Mouse (Mus musculus) midbrain, embryonic 13.5 days (tissue): ENCODE data around the gene Phospho2. TPM values are rescaled to one million over a fixed set of nuclear protein-coding genes. Genes with fewer than 3 reads are reported as not detected.
"Not testable (repeated sequence)": the region's sequence is repeated elsewhere in the genome, so short reads cannot be mapped to it uniquely, and the experiment has no call there.

ENCODE experiments used
- ATAC-seq: fragments of 200-750 bp; cut with Nextera tagmentation; 2 replicates; pipeline ENCODE4 v1.8.0; 2017; ENCODE audit warnings: mild to moderate bottlenecking, moderate TSS enrichment, moderate library complexity
- H3K27ac ChIP-seq: fragments of 300-500 bp; sonication (generic); 2 replicates; pipeline ENCODE4 v1.5.1; 2015; ENCODE audit warnings: inconsistent platforms, mild to moderate bottlenecking, moderate library complexity
- H3K27me3 ChIP-seq: fragments of 300-500 bp; sonication (generic); 2 replicates; pipeline ENCODE4 v1.6.1; 2015; ENCODE audit warnings: mild to moderate bottlenecking, inconsistent platforms
- H3K36me3 ChIP-seq: fragments of 300-500 bp; sonication (generic); 2 replicates; pipeline ENCODE4 v1.6.1; 2015; ENCODE audit warnings: mild to moderate bottlenecking, inconsistent platforms
- H3K4me1 ChIP-seq: fragments of 300-500 bp; sonication (generic); replicated peaks from 2 replicates; pipeline ENCODE4 v1.6.1; 2015; ENCODE audit warnings: inconsistent platforms
- H3K4me2 ChIP-seq: fragments of 300-500 bp; sonication (generic); replicated peaks from 2 replicates; pipeline ENCODE4 v1.6.1; 2015; ENCODE audit warnings: moderate library complexity, mild to moderate bottlenecking, inconsistent platforms
- H3K4me3 ChIP-seq: fragments of 300-500 bp; sonication (generic); replicated peaks from 2 replicates; pipeline ENCODE4 v1.5.1; 2015; ENCODE audit warnings: mild to moderate bottlenecking, inconsistent platforms
- H3K9ac ChIP-seq: fragments of 300-500 bp; sonication (generic); replicated peaks from 2 replicates; pipeline ENCODE4 v1.6.1; 2015; ENCODE audit warnings: mild to moderate bottlenecking, inconsistent platforms
- H3K9me3 ChIP-seq: fragments of 300-500 bp; sonication (generic); 2 replicates; pipeline ENCODE4 v1.6.1; 2016; ENCODE audit warnings: mild to moderate bottlenecking, inconsistent platforms
- WGBS: fragments of 180-500 bp; shearing (Covaris S2); methylation state at CpG from one replicate; pipeline ENCODE4 v1.1.7; 2015; 5-methylcytosine and 5-hydroxymethylcytosine counted together
- polyA plus RNA-seq: library from polyadenylated mRNA; unstranded; fragments of >200 nt; fragmentation: Nextera tagmentation; extraction: Ambion mirVana; gene quantifications from 2 replicates; pipeline ENCODE4 v1.2.1, GENCODE M21; 2015

Gene Phospho2
- polyA plus RNA-seq, 1 experiment from 2014 or later: 40.8 TPM

DNA sequence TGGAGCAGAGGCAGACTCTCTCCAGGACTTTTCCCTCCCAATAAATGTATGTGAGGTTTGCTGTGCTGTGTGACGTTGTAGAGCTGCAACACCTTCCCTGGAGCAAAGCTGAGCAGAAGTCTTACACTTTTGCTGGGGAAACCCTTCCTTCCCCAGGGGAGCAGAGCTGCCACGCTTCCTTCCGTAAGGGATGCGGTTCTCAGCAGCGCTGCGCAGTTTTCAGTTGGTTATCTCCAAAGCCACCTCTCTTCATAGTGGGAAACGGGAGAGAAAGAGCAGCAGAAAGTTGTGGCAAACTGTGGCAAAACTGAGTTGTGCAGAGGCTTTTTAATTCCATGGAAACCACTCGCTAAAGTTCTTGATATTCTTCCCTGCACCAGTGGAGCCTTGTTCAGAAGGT, 14.3 kb downstream of the Phospho2 start:
- H3K9me3 ChIP-seq: no peaks in the 10 kb centered on the region
- H3K9ac ChIP-seq: no peak overlapping the region
- no peaks in the 10 kb centered on the region for H3K4me1 ChIP-seq
- 71% methylated on average over 8 of the region's 8 CpGs for WGBS
- no peak for ATAC-seq
- H3K4me3 ChIP-seq: no peak overlapping the region
- H3K27ac ChIP-seq: no peak overlapping the region
- H3K27me3 ChIP-seq: no peaks in the 10 kb centered on the region
- H3K4me2 ChIP-seq: no peak overlapping the region
- no peaks in the 10 kb centered on the region for H3K36me3 ChIP-seq

DNA sequence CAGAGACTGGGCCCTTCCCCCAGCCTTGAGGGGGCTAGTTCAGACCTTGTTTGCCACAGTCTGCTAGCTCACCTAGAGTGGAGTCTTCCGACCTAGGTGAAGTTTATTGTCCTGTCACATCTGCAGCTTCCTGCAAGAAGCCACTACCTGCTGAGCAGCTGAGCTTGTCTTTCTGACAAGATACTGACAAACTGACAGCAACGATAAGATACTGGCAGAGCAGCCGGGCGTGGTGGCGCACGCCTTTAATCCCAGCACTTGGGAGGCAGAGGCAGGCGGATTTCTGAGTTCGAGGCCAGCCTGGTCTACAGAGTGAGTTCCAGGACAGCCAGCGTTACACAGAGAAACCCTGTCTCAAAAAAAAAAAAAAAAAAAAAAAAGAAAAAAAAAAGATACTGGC, 15.2 kb downstream of the Phospho2 start:
- H3K9me3 ChIP-seq, H3K36me3 ChIP-seq, H3K4me1 ChIP-seq, H3K4me3 ChIP-seq, H3K27ac ChIP-seq, H3K27me3 ChIP-seq, H3K4me2 ChIP-seq, H3K9ac ChIP-seq, ATAC-seq: not testable (repeated sequence)
- 84% methylated on average over 9 of the region's 9 CpGs for WGBS

DNA sequence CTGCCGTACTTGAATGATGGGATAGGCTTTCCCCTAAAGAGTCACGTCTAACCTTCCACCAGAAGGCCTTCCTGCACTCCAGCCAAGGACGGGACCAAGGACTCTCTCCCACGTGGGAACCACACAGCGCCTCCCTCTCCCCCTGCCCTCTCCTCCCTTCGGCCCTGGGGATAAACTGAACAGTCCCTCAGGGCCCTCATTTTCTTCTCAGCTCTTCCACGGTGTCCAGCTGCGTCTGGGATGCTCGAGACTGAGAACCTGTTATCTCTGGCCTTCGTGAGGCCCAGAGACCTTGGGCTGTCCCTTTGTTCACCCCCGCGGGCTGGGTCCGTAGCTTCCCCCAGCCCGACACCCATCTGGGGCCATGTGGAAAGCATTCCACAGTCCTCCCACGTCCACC, 20.7 kb downstream of the Phospho2 start:
- no peaks in the 10 kb centered on the region for H3K9me3 ChIP-seq
- no peak for ATAC-seq

DNA sequence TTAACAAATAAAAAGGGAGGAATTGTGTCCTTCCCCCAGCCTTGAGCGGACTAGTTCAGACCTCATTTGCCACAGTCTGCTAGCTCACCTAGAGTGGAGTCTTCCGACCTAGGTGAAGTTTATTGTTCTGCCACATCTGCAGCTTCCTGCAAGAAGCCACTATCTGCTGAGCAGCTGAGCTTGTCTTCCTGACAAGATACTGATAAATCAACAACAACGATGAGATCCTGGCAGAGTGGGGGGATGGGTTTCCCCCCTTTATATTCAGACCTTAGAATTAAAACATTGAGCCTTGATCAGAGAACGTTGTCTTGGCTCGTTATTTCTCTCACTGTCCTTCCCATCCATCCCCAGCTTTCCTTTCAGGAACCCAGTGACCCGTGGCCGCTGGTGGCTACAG, 21.9 kb downstream of the Phospho2 start:
- H3K4me1 ChIP-seq, H3K27me3 ChIP-seq, H3K4me2 ChIP-seq, H3K4me3 ChIP-seq, H3K9ac ChIP-seq, ATAC-seq, H3K36me3 ChIP-seq, H3K27ac ChIP-seq, H3K9me3 ChIP-seq: not testable (repeated sequence)
- WGBS: 60% methylated on average over 7 of the region's 7 CpGs

More for the DNA sequence above, 20.7 kb downstream of the Phospho2 start:
- H3K4me3 ChIP-seq: no peak overlapping the region
- H3K4me1 ChIP-seq: no peaks in the 10 kb centered on the region
- no peak overlapping the region for H3K9ac ChIP-seq
- no peaks in the 10 kb centered on the region for H3K27me3 ChIP-seq
- H3K4me2 ChIP-seq: no peak overlapping the region
- H3K36me3 ChIP-seq: no peaks in the 10 kb centered on the region
- no peak overlapping the region for H3K27ac ChIP-seq
- 56% methylated on average over 15 of the region's 15 CpGs for WGBS

DNA sequence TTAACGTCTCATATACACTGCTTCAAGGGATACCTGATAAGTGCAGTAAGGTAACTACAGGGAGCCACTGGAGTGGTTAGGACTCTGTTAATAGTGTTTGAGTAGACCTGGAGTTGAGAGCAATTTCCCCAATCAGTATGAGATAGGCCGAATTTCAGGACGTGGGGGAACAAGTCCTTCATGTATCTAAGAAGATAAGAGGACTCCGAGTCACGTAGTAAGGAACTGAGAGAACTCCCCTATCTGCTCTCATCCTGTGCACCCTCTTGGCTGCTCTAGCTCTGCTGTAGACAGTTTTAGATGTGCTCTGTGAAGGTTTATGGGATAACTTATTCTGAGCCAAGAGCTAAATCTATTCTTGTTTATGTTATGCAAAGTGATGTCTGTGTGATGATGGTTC, 27.2 kb downstream of the Phospho2 start:
- no peak overlapping the region for H3K4me3 ChIP-seq
- H3K9ac ChIP-seq: no peak overlapping the region
- H3K27ac ChIP-seq: no peak overlapping the region
- peaks cover 2% of the 10 kb centered on the region for H3K4me1 ChIP-seq
- ATAC-seq: no peak
- no peaks in the 10 kb centered on the region for H3K27me3 ChIP-seq
- no peaks in the 10 kb centered on the region for H3K36me3 ChIP-seq
- no peaks in the 10 kb centered on the region for H3K9me3 ChIP-seq
- WGBS: 95% methylated on average over 5 of the region's 5 CpGs
- no peak overlapping the region for H3K4me2 ChIP-seq

DNA sequence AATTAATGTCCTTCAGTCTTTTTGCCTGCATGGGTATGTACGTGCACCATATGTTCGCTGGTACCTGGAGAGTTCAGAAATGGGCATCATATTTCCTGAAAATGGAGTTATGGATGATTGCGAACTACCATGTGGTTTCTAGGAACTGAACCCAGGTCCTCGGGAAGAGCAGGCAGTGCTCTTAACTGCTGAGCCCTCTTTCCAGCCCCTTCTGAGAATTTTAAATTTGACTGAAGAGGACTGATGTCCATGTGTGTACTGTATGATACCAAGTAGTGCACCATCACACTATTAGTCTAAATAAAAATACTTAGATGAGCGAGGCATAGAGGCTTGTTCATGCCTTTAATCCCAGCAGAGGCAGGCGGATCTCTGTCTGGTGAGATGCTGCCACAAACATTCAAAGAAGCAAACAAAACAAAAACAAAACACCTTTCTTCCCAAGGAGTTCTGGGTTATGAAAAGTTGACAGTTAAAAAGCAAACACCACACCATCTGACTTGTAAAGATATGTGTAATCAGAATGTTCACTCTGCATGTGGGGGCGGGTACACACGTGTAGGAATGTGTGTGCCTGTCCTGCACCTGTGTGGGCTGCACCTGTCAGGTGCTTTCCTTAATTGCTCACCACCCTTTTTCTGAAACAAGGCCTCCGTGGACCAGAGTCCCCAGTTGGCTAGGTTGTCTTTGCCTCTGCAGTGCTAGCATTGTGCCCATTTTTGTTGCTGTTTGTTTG, 29.1 kb downstream of the Phospho2 start:
- H3K9ac ChIP-seq: no peak overlapping the region
- H3K27ac ChIP-seq: no peak overlapping the region
- no peak for ATAC-seq
- 84% methylated on average over 9 of the region's 9 CpGs for WGBS
- peaks cover 10% of the 10 kb centered on the region for H3K4me1 ChIP-seq
- no peaks in the 10 kb centered on the region for H3K27me3 ChIP-seq
- no peaks in the 10 kb centered on the region for H3K36me3 ChIP-seq
- H3K4me3 ChIP-seq: no peak overlapping the region
- H3K4me2 ChIP-seq: no peak overlapping the region
- no peaks in the 10 kb centered on the region for H3K9me3 ChIP-seq

DNA sequence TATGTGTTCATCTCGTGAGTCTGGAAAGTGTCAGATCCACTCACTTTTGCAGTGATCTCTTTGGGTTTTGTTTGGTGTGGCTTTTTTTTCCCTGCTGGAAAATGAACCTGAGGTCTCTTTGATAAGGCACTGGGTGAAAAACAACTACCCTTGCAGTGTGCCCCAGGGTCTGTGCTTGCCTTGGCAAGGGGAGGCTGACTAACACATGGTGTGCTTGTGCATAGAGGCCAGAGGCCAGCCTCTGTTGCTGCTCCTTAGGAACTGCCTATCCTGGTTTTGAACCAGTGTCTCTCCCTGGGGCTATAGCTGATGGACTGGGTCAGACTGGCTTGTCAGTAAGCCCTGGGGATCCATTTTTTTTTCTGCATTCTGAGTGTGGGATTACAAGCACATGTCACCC, 30.8 kb downstream of the Phospho2 start:
- H3K9me3 ChIP-seq: no peaks in the 10 kb centered on the region
- ATAC-seq: no peak
- H3K27me3 ChIP-seq: no peaks in the 10 kb centered on the region
- no peak overlapping the region for H3K27ac ChIP-seq
- peaks cover 27% of the 10 kb centered on the region for H3K4me1 ChIP-seq
- no peak overlapping the region for H3K9ac ChIP-seq
- WGBS: 83% methylated on average over 1 of the region's 1 CpGs
- no peaks in the 10 kb centered on the region; the same call in 1 of the 2 replicates for H3K36me3 ChIP-seq
- H3K4me2 ChIP-seq: no peak overlapping the region
- no peak overlapping the region for H3K4me3 ChIP-seq

DNA sequence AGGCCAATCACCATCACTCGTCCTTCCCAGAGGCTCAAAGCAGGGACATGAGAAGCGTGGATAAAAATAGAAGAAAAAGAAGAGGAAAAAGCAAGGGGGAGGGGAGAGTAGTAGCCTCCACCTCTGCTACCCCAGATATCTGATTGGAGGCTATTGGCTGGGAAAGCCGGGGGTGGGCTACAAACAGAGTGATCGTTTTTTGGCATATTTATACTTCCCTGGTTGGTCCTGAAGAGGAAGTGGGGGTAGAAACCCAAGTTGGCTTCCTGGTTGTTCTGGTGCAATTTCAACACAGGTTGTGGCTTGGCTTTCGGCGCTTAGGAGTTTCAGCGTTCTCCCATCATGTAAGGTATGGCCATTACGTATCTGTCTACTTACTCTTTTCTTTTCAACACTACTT, 32.3 kb downstream of the Phospho2 start, which contains the start of gene Klhl23:
Klhl23 (plus strand) TSS at position 234 of the 400 bp plus-strand sequence.
- Histone ChIP-seq H3K4me1 (peaks cover 40% of the 10 kb centered on the region), H3K36me3 (peaks cover 3% of the 10 kb centered on the region; the same call in 1 of the 2 replicates), H3K4me3 (peak within 1 kb of the TSS; percentile 85), H3K27ac (peak within 1 kb of the TSS; percentile 96), H3K9me3 (no peaks in the 10 kb centered on the region), H3K4me2 (peak within 1 kb of the TSS; percentile 66), H3K27me3 (no peaks in the 10 kb centered on the region), H3K9ac (peak within 1 kb of the TSS; percentile 95)
- ATAC-seq: no peak
- WGBS: 22% methylated on average over 8 of the region's 8 CpGs

DNA sequence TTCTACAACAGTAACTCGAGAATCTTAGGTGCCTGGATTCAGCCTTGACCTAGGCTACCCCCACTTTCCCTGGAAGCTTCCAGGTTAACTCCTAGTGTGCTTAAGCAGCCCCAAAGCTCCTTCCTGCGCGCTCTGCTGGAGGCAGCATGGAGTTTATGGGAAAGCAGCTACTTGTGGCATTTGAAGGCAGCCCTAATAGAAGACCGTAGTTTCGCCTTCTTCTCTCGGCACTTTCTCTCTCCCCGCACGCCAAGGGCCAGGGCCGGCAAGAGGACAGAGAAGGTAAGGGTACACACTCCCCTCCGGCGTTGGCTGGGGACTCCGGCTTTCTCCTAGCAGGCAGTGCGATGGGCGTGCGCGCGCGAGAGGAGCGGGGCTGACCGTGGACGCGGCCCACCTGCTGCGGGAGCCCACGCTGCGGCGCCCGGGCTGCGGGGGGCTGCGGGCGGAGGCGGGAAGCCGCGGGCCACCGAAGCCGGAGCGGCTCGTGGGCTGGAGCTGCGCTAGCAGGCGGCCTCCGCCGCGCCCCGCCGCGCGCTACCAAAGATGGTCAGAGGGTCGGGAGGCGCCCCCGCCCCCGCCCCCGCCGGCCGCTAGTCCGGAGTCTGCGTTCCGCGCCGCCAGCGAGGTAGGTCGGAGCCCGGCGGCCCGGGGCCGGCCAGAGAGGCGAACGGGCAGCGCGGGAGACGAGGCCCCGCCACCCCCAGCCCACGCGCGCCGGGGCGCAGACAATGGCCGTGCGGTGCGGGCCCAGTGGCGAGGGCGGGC, 33.1 kb downstream of the Phospho2 start:
- peak; percentile 89 for ATAC-seq
- H3K27ac ChIP-seq: peak overlapping the region; percentile 96
- peak overlapping the region; percentile 85 for H3K4me3 ChIP-seq
- H3K9ac ChIP-seq: peak overlapping the region; percentile 95
- peaks cover 40% of the 10 kb centered on the region for H3K4me1 ChIP-seq
- H3K27me3 ChIP-seq: no peaks in the 10 kb centered on the region
- H3K4me2 ChIP-seq: peak overlapping the region; percentile 66
- WGBS: under 1% methylated on average over 61 of the region's 80 CpGs
- no peaks in the 10 kb centered on the region for H3K9me3 ChIP-seq
- peaks cover 3% of the 10 kb centered on the region; the same call in 1 of the 2 replicates for H3K36me3 ChIP-seq

DNA sequence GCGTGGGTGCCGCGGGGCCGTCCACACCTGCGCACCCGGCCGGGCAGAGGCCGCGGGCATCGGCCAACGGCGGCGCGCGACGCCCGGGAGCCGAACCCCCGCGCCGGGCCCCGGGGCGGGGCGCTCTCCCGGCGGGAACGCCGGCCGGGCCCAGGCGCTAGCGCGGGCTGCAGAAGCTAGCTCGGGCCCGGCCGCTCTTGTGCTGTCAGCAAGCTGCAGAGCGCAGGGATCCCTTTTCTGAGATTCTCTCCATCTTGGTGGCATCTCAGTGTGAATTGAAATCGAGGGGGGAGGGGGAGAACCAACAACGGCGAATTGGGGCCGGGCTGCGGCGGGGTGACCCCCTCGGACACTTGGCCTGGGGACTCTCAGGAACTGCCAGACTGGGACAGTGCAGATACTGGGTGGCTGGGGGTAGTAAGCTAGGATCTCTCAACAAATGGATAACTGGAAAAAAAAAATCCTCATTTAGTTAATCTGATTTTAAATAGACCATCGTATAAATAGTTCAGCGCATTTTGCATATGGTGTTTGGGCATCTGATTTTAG, 33.8 kb downstream of the Phospho2 start:
- peak; percentile 74 for ATAC-seq
- Histone ChIP-seq H3K27me3 (no peaks in the 10 kb centered on the region), H3K9ac (peak overlapping the region; percentile 95), H3K9me3 (no peaks in the 10 kb centered on the region), H3K27ac (peak overlapping the region; percentile 96), H3K4me2 (peak overlapping the region; percentile 66), H3K4me3 (peak overlapping the region; percentile 85), H3K4me1 (peaks cover 44% of the 10 kb centered on the region), H3K36me3 (peaks cover 6% of the 10 kb centered on the region)
- WGBS: 2% methylated on average over 44 of the region's 45 CpGs

DNA sequence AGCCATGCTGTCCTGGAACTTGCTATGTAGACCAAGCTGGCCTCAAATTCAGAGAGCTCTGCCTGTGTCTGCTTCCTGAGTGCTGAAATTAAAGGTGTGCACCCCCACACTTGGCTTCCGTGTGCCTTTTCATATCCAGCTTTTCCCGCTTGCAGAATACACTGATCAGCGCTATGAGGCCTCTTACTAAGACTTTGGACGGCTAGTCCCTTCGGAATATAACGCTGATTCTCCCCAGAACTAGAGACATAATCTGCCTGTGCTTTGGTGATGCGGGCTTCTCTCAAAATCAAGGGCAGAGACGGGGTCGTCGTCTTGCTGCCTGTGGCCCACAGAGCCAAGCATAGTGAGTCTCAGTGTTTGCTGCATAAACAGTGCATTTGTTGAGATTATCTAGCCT, 36.5 kb downstream of the Phospho2 start:
- H3K4me1 ChIP-seq: peaks cover 46% of the 10 kb centered on the region
- H3K27me3 ChIP-seq: no peaks in the 10 kb centered on the region
- peak overlapping the region; percentile 17; the same call in 1 of the 2 replicates for H3K4me2 ChIP-seq
- peak overlapping the region; percentile 6; the same call in 1 of the 2 replicates for H3K4me3 ChIP-seq
- H3K9ac ChIP-seq: peak overlapping the region; percentile 28; the same call in 1 of the 2 replicates
- 57% methylated on average over 10 of the region's 10 CpGs for WGBS
- ATAC-seq: no peak
- peak overlapping the region; percentile 53; the same call in 1 of the 2 replicates for H3K27ac ChIP-seq
- no peaks in the 10 kb centered on the region for H3K9me3 ChIP-seq
- H3K36me3 ChIP-seq: peaks cover 27% of the 10 kb centered on the region

DNA sequence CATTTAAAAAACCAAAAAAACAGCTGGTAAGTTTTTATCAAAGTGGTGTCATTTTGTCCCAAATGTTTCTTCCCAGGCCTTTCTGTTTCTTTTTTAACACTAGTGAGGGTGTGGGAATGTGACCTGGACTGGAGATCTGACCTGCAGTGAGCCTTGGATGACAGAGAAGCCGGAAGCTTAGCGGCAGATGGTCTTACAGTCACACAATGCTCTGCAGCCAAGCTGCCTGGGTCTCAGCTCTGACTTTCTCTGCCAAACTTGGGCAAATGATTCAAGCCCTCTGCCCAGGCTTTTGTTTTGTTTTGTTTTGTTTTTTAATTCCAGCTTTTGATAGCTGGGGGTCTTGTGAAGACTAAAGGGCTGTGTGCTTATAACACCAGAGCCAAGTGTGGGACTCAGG, 37.0 kb downstream of the Phospho2 start:
- Histone ChIP-seq H3K9ac (peak overlapping the region; percentile 41; the same call in 1 of the 2 replicates), H3K9me3 (no peaks in the 10 kb centered on the region), H3K4me1 (peaks cover 46% of the 10 kb centered on the region), H3K27ac (peak overlapping the region; percentile 53; the same call in 1 of the 2 replicates), H3K27me3 (no peaks in the 10 kb centered on the region), H3K4me3 (peak overlapping the region; percentile 6; the same call in 1 of the 2 replicates), H3K36me3 (peaks cover 32% of the 10 kb centered on the region), H3K4me2 (peak overlapping the region; percentile 22; the same call in 1 of the 2 replicates)
- WGBS: 46% methylated on average over 2 of the region's 2 CpGs
- no peak for ATAC-seq
